Mouse (Mus musculus) layer of hippocampus, adult 9-10 months (tissue): Measurements from ENCODE around the gene Tnip2.

Experiments used
- DNase-seq: peaks from one replicate; pipeline ENCODE4 v3.0.0; 2022; ENCODE audit warnings: low spot score

Tnip2 gene

GRCm38 (mm10) chr5:34461294-34461693 is 52.5 kb downstream of the Tnip2 start:
- DNase-seq = no peak

GRCm38 (mm10) chr5:34458994-34459393 is 54.8 kb downstream of the Tnip2 start:
- no peak for DNase-seq

- no peak for DNase-seq
Observed at GRCm38 (mm10) chr5:34446207-34446606, 67.6 kb downstream of the Tnip2 start.
